Mouse (Mus musculus) heart, embryonic 16.5 days (tissue): ENCODE measurements around the gene Dock8. TPM values are rescaled to one million over a fixed set of nuclear protein-coding genes. Genes with fewer than 3 reads are reported as not detected.

Experiments
- ATAC-seq: fragments of 200-750 bp; cut with Nextera tagmentation; replicated peaks from 2 replicates; pipeline ENCODE4 v1.8.0; 2017; ENCODE audit warnings: moderate number of reproducible peaks; ENCODE audit not compliant: insufficient read depth, low FRiP score; ENCODE audit errors: extremely low read depth
- H3K27ac ChIP-seq: fragments of 300-500 bp; sonication (generic); 2 replicates; pipeline ENCODE4 v1.5.1; 2014; ENCODE audit warnings: mild to moderate bottlenecking, low read length, control low read depth, moderate library complexity
- H3K27me3 ChIP-seq: fragments of 300-500 bp; sonication (generic); 2 replicates; pipeline ENCODE4 v1.6.1; 2014; ENCODE audit warnings: low read length, mixed read lengths; ENCODE audit not compliant: control insufficient read depth, insufficient read depth
- H3K36me3 ChIP-seq: fragments of 300-500 bp; sonication (generic); 2 replicates; pipeline ENCODE4 v1.6.1; 2014; ENCODE audit not compliant: control insufficient read depth, insufficient read depth
- H3K4me1 ChIP-seq: fragments of 300-500 bp; sonication (generic); 2 replicates; pipeline ENCODE4 v1.6.1; 2014; ENCODE audit warnings: low read length, mixed read lengths; ENCODE audit not compliant: control insufficient read depth, insufficient read depth
- H3K4me2 ChIP-seq: fragments of 300-500 bp; sonication (generic); 2 replicates; pipeline ENCODE4 v1.6.1; 2014; ENCODE audit warnings: low read depth, mild to moderate bottlenecking, control low read depth, low read length
- H3K4me3 ChIP-seq: fragments of 300-500 bp; sonication (generic); 2 replicates; pipeline ENCODE4 v1.5.1; 2014; ENCODE audit warnings: mild to moderate bottlenecking, control low read depth, low read length
- H3K9ac ChIP-seq: fragments of 300-500 bp; sonication (generic); 2 replicates; pipeline ENCODE4 v1.6.1; 2014; ENCODE audit warnings: low read length, control low read depth
- H3K9me3 ChIP-seq: fragments of 300-500 bp; sonication (generic); replicated peaks from 2 replicates; pipeline ENCODE4 v1.6.1; 2016; ENCODE audit warnings: low read length; ENCODE audit not compliant: control insufficient read depth
- WGBS: fragments of 180-500 bp; shearing (Covaris S2); extraction: QIAGEN DNeasy Blood & Tissue Kit; methylation state at CpG from one replicate; pipeline ENCODE4 v1.1.7; 2014; 5-methylcytosine and 5-hydroxymethylcytosine counted together
- polyA plus RNA-seq: library from polyadenylated mRNA; unstranded; fragments of >200 nt; fragmentation: Nextera tagmentation; extraction: Ambion mirVana; gene quantifications from 2 replicates; pipeline ENCODE4 v1.2.1, GENCODE M21; 2015

Gene Dock8
- polyA plus RNA-seq = 4.4 and 8.3 TPM in 2 replicates

DNA sequence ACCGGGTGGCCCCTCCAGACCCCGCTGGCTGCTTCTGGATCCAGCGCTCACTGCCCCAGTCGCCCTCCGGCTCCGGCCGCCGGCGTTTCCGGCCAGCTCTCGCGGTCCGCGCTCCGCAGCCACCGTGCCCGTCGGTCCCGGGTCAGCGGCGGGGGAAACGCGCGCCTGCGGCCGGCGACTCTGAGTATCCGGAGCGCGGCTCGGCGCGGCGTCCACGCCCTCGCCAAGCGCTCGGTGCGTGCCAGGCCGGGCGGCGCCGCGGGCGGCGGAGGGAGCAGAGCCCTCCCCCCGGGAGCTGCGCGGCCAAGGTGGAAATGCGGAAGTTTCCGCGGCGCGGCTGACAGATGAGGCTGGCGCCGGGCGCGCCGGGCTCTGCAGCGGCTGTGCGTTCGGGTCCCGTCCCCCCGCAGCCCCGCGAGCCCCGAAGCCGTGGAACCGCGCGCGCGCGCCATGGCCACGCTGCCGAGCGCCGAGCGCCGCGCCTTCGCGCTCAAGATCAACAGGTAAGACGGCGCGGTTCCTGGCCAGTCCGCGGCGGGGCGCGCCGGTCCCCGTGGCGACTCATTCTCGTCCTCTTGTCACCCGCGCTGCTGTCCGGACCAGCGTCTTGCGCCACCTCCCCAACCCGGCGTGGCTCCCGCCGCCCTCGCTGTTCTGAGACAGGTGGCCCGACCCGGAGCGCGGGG, at the start of gene Dock8:
Dock8 (plus strand) TSS at position 334 of the 686 bp plus-strand sequence.
- H3K9ac ChIP-seq = peak within 1 kb of the TSS; percentile 75
- ATAC-seq = peak; percentile 78
- H3K27ac ChIP-seq = peak within 1 kb of the TSS; percentile 44; the same call in 1 of the 2 replicates
- peak within 1 kb of the TSS; percentile 77 for H3K4me3 ChIP-seq
- WGBS = under 1% methylated on average over 75 of the region's 109 CpGs
- no peaks in the 10 kb centered on the region for H3K36me3 ChIP-seq
- H3K4me1 ChIP-seq = peaks cover 11% of the 10 kb centered on the region
- H3K9me3 ChIP-seq = no peaks in the 10 kb centered on the region
- H3K4me2 ChIP-seq = peak within 1 kb of the TSS; percentile 98
- H3K27me3 ChIP-seq = no peaks in the 10 kb centered on the region

DNA sequence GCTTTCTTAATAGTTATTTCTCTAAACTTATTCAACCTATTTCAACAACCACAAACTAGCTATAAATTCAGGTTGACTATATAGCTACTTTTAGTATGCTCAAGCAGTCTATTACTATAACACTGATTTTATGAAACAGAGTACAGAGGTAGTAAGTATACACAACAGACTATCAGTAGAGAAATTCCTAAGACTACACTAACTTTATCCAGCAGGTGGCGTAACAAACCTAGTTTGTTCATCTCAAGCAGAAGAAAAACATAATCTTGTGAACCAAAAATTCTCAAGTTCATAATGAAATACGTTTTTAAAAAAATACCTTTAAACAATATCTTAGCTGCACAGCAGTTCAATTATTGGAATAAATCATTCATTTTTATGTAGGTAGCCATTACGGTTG, 40.8 kb upstream of the Dock8 start:
- H3K9me3 ChIP-seq = no peaks in the 10 kb centered on the region
- 31% methylated on average over 3 of the region's 3 CpGs for WGBS
- H3K4me1 ChIP-seq = peaks cover 6% of the 10 kb centered on the region
- no peak overlapping the region for H3K4me2 ChIP-seq
- no peaks in the 10 kb centered on the region for H3K27me3 ChIP-seq
- peaks cover 12% of the 10 kb centered on the region for H3K36me3 ChIP-seq
- no peak overlapping the region for H3K4me3 ChIP-seq
- no peak overlapping the region for H3K9ac ChIP-seq
- no peak for ATAC-seq
- H3K27ac ChIP-seq = no peak overlapping the region

DNA sequence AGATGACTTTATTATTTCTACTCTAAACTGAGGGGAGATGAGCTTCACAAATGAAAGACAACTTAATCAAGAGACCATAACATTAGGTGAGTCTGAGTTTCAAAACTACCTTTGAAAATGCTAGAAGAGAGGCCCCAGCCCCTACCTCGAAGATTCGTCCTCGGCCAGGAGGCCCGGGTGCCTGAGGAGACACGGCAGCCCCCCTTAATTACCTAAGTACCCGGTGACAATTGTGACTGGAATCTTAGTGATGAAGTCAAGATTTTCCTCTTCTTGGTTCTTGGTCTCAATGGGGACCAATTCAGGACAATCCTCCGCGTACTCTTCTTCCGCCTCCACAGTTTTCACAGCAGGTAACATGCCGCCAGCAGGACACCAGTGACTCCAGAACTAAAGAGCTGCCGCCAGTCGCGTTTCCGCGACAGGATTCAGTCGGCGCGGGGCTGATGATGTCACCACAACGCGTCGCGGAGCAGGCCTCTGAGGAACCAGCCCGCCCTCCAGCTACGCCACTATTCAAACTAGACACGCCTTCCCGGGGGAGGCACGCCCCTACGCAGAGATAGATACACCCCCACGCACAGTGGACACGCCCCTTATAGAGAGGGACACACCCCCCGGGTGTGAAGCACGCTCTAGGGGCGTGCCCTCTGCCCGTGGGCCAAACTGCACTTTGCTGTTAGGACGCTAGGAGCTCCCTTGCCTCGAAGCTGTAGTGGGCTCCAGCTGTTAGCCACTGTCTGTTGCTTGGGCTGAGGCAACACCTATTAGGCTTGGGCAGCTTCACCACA, 38.0 kb upstream of the Dock8 start, which contains the start of gene Cbwd1:
Cbwd1 (minus strand) TSS at position 439 of the 791 bp plus-strand sequence.
- H3K27ac ChIP-seq = peak within 1 kb of the TSS; percentile 24; the same call in 1 of the 2 replicates
- H3K4me2 ChIP-seq = peak within 1 kb of the TSS; percentile 81
- under 1% methylated on average over 36 of the region's 36 CpGs for WGBS
- no peaks in the 10 kb centered on the region for H3K27me3 ChIP-seq
- H3K4me3 ChIP-seq = peak within 1 kb of the TSS; percentile 89
- H3K36me3 ChIP-seq = peaks cover under 1% of the 10 kb centered on the region; the same call in 1 of the 2 replicates
- H3K9me3 ChIP-seq = no peaks in the 10 kb centered on the region
- H3K9ac ChIP-seq = peak within 1 kb of the TSS; percentile 89
- ATAC-seq = peak; percentile 100
- peaks cover 6% of the 10 kb centered on the region for H3K4me1 ChIP-seq

DNA sequence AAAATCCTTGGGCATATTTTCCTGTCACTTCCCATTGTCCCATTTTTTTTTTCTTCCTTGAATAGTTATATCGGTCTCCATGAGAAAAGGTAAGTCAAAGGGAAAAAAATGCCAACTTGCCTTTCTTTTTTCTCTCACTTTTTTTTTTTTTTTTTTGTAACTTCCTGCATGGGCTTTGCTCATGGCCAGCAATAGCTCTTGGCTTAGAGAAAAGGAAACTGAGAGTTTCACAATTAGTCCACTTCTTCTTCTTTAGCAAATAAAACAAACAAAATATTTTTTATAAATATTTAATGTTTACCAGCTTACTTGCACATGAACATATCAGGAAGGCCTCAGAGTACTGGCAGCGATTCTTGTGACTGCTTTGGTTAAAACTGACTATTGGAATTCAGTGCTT, 33.1 kb upstream of the Dock8 start:
- 72% methylated on average over 2 of the region's 2 CpGs for WGBS
- Histone ChIP-seq H3K4me2 (no peak overlapping the region), H3K36me3 (no peaks in the 10 kb centered on the region), H3K27ac (no peak overlapping the region), H3K4me1 (no peaks in the 10 kb centered on the region), H3K27me3 (no peaks in the 10 kb centered on the region), H3K9me3 (no peaks in the 10 kb centered on the region), H3K4me3 (no peak overlapping the region), H3K9ac (no peak overlapping the region)
- ATAC-seq = no peak

DNA sequence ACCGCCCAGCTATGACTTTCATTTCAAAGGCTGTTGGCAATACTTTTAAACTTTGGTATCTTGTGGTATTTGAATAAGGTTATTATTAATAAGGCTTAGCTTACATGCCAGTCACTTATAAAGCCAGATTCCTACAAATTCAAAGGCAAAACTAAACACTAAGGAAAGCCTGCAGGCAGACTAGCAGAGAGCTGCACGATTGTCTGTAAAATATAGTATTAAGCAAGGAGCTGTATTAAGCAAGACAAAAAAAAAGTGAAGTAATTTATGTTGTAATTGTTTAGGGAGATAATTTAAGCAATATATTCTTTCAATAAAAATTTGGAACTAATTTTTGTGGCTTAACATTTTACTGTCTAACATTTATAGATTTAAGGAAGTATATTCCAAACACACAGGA, 32.4 kb upstream of the Dock8 start:
- Histone ChIP-seq H3K36me3 (no peaks in the 10 kb centered on the region), H3K9me3 (no peaks in the 10 kb centered on the region), H3K4me2 (no peak overlapping the region), H3K27me3 (no peaks in the 10 kb centered on the region), H3K9ac (no peak overlapping the region), H3K27ac (no peak overlapping the region), H3K4me1 (no peaks in the 10 kb centered on the region), H3K4me3 (no peak overlapping the region)
- 76% methylated on average over 2 of the region's 2 CpGs for WGBS
- no peak for ATAC-seq

DNA sequence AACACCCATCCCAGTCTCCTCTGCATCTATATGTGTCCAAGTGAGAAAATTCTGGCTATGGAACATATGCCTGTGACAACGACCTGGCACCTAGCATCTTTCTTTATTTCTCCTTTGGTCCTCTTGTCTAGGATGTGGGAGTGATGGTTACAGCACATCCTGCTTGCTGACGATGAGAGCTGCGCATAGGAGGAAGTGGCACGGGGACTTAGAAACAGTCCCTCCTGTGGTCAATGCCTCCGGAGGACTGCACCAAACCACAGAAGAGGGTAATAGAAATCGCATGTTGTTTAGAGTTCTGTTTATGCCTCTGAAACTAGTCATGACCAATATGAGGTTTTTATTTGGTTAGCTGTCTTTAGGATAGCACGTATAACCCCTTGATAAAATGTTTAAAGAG, 28.0 kb upstream of the Dock8 start:
- WGBS = 70% methylated on average over 7 of the region's 7 CpGs
- no peaks in the 10 kb centered on the region for H3K27me3 ChIP-seq
- H3K9me3 ChIP-seq = no peaks in the 10 kb centered on the region
- H3K4me3 ChIP-seq = no peak overlapping the region
- H3K27ac ChIP-seq = no peak overlapping the region
- no peak overlapping the region for H3K4me2 ChIP-seq
- no peak for ATAC-seq
- no peaks in the 10 kb centered on the region for H3K4me1 ChIP-seq
- no peaks in the 10 kb centered on the region for H3K36me3 ChIP-seq
- H3K9ac ChIP-seq = no peak overlapping the region

DNA sequence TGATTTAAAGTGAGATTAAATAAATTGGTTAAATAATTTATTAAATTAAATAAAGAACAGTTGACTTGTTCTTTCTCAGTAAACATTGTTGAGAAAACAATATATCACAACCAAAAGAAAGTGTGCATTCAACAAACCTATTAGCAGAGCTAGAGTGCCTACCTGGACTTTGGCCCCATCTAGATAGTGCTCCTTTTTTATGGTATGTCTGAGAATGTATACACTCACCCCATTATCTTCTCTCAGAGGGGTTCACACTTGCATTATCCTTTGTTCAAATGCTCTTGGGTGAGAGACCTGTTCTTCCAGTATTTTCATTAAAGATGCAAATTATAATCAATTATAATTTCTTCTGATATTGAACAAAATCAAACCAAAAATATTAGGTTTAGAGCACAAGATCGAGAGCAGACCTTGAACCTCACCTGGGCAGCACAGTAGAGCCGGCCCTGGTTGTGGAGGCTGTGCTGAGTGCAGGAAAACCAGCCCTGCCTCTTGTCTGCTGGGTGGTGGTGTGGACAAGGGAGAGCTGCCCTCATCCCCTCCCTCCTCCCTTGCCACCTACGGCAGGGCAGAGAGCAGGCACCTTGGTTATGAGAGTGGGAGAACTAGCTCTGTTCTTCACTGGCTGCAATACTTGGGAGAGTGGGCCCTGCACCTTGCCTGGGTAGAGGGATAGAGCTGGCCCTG, 26.5 kb upstream of the Dock8 start:
- Histone ChIP-seq H3K4me2 (no peak overlapping the region), H3K4me3 (no peak overlapping the region), H3K27me3 (no peaks in the 10 kb centered on the region), H3K9me3 (no peaks in the 10 kb centered on the region), H3K27ac (no peak overlapping the region), H3K36me3 (no peaks in the 10 kb centered on the region), H3K4me1 (no peaks in the 10 kb centered on the region), H3K9ac (no peak overlapping the region)
- 70% methylated on average over 3 of the region's 3 CpGs for WGBS
- ATAC-seq = no peak

DNA sequence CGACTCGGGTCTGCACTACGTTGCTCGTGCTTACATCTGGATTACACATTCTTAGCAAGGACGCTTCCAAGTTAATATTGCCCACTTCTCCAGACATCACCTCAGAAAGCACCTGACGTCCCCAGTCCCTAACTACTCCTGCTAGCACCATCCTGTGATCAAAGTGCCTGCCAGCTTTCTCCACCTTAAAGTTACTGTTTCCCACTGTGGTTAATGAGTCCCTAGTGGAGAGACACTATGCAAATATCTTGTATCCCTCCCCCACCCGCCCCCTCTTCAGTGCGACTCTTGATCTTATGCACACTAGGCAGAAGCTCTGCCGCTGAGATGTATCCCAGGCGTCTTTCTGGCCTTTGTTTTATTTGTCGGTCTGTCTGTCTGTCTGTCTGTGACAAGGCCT, 21.3 kb upstream of the Dock8 start:
- Histone ChIP-seq H3K4me3 (no peak overlapping the region), H3K27me3 (no peaks in the 10 kb centered on the region), H3K4me1 (no peaks in the 10 kb centered on the region), H3K36me3 (no peaks in the 10 kb centered on the region), H3K9me3 (no peaks in the 10 kb centered on the region), H3K9ac (no peak overlapping the region), H3K4me2 (no peak overlapping the region), H3K27ac (no peak overlapping the region)
- WGBS = 62% methylated on average over 11 of the region's 11 CpGs
- no peak for ATAC-seq
